Mouse (Mus musculus): ENCODE results near the gene Ttll1. TPM values are rescaled to one million over a fixed set of nuclear protein-coding genes. Genes with fewer than 3 reads are reported as not detected.

The Ttll1 gene
- polyA plus RNA-seq (2015; fragmentation: Nextera tagmentation; extraction: Ambion mirVana), result 19.8 and 20.1 TPM in 2 replicates

GRCm38 (mm10) chr15:83510805-83511405, at the start of gene Ttll1:
TSS of gene Ttll1 (minus strand) at chr15:83510893.
- 9% methylated on average over 41 of the region's 41 CpGs for WGBS
- ATAC-seq (ENCODE audit: insufficient read depth, low FRiP score, low read depth), result peak; percentile 91
- Histone ChIP-seq H3K27ac (peak within 1 kb of the TSS; percentile 70), H3K9me3 (no peaks in the 10 kb centered on the region), H3K9ac (peak within 1 kb of the TSS; percentile 1; the same call in 1 of the 2 replicates), H3K27me3 (replicated peaks) (no peaks in the 10 kb centered on the region), H3K4me3 (replicated peaks) (peak within 1 kb of the TSS; percentile 54), H3K36me3 (no peaks in the 10 kb centered on the region), H3K4me2 (peak within 1 kb of the TSS; percentile 81), H3K4me1 (peaks cover 3% of the 10 kb centered on the region; the same call in 1 of the 2 replicates)

- peak; percentile 86 for ATAC-seq (ENCODE audit: insufficient read depth, low FRiP score, low read depth)
Measured at GRCm38 (mm10) chr15:83555161-83555974, 44.7 kb upstream of the Ttll1 start.

GRCm38 (mm10) chr15:83553831-83554230, 43.1 kb upstream of the Ttll1 start:
- Histone ChIP-seq H3K9me3 (no peaks in the 10 kb centered on the region), H3K9ac (no peak overlapping the region), H3K4me3 (replicated peaks) (no peak overlapping the region), H3K36me3 (peaks cover 19% of the 10 kb centered on the region), H3K27me3 (replicated peaks) (no peaks in the 10 kb centered on the region), H3K4me1 (peaks cover 9% of the 10 kb centered on the region; the same call in 1 of the 2 replicates), H3K27ac (no peak overlapping the region), H3K4me2 (no peak overlapping the region)
- ATAC-seq (ENCODE audit: insufficient read depth, low FRiP score, low read depth), result no peak

More at GRCm38 (mm10) chr15:83555161-83555974, 44.7 kb upstream of the Ttll1 start:
- Histone ChIP-seq H3K9ac (peak overlapping the region; percentile 93), H3K36me3 (peaks cover 6% of the 10 kb centered on the region; the same call in 1 of the 2 replicates), H3K9me3 (no peaks in the 10 kb centered on the region), H3K4me2 (peak overlapping the region; percentile 84), H3K27me3 (replicated peaks) (no peaks in the 10 kb centered on the region), H3K27ac (peak overlapping the region; percentile 86), H3K4me1 (peaks cover 9% of the 10 kb centered on the region; the same call in 1 of the 2 replicates), H3K4me3 (replicated peaks) (peak overlapping the region; percentile 78)
- under 1% methylated on average over 73 of the region's 74 CpGs for WGBS

GRCm38 (mm10) chr15:83550137-83550536, 39.4 kb upstream of the Ttll1 start:
- H3K4me2 ChIP-seq, result no peak overlapping the region
- WGBS, result 76% methylated on average over 2 of the region's 2 CpGs
- H3K36me3 ChIP-seq, result peaks cover 47% of the 10 kb centered on the region

GRCm38 (mm10) chr15:83547144-83547543, 36.5 kb upstream of the Ttll1 start:
- Histone ChIP-seq H3K36me3 (peaks cover 47% of the 10 kb centered on the region), H3K4me1 (0 out of 2 replicates have a peak, but pooled peaks cover 3% of the 10 kb centered on the region), H3K4me3 (replicated peaks) (no peak overlapping the region), H3K27me3 (replicated peaks) (no peaks in the 10 kb centered on the region), H3K9ac (no peak overlapping the region), H3K9me3 (no peaks in the 10 kb centered on the region), H3K4me2 (no peak overlapping the region), H3K27ac (no peak overlapping the region)
- no peak for ATAC-seq (ENCODE audit: insufficient read depth, low FRiP score, low read depth)
- 89% methylated on average over 8 of the region's 8 CpGs for WGBS

More at GRCm38 (mm10) chr15:83550137-83550536, 39.4 kb upstream of the Ttll1 start:
- no peaks in the 10 kb centered on the region for H3K9me3 ChIP-seq
- H3K4me3 ChIP-seq (replicated peaks), result no peak overlapping the region
- no peak overlapping the region for H3K9ac ChIP-seq
- H3K4me1 ChIP-seq, result peaks cover 9% of the 10 kb centered on the region; the same call in 1 of the 2 replicates
- no peaks in the 10 kb centered on the region for H3K27me3 ChIP-seq (replicated peaks)
- H3K27ac ChIP-seq, result peak overlapping the region; percentile 51; the same call in 1 of the 2 replicates
- ATAC-seq (ENCODE audit: insufficient read depth, low FRiP score, low read depth), result no peak

- ATAC-seq (ENCODE audit: insufficient read depth, low FRiP score, low read depth), result no peak
- 0 out of 2 replicates have a peak, but pooled peaks cover 3% of the 10 kb centered on the region for H3K4me1 ChIP-seq
- no peaks in the 10 kb centered on the region for H3K9me3 ChIP-seq
- 85% methylated on average over 7 of the region's 7 CpGs for WGBS
- H3K9ac ChIP-seq, result no peak overlapping the region
- peaks cover 45% of the 10 kb centered on the region for H3K36me3 ChIP-seq
- H3K27me3 ChIP-seq (replicated peaks), result no peaks in the 10 kb centered on the region
- H3K4me3 ChIP-seq (replicated peaks), result no peak overlapping the region
- no peak overlapping the region for H3K27ac ChIP-seq
- H3K4me2 ChIP-seq, result no peak overlapping the region
Measured at GRCm38 (mm10) chr15:83546029-83546428, 35.3 kb upstream of the Ttll1 start.

- Histone ChIP-seq H3K4me2 (no peak overlapping the region), H3K4me3 (replicated peaks) (no peak overlapping the region), H3K36me3 (peaks cover 8% of the 10 kb centered on the region; the same call in 1 of the 2 replicates), H3K27ac (no peak overlapping the region), H3K27me3 (replicated peaks) (no peaks in the 10 kb centered on the region), H3K9me3 (no peaks in the 10 kb centered on the region), H3K9ac (no peak overlapping the region), H3K4me1 (no peaks in the 10 kb centered on the region)
- WGBS, result 72% methylated on average over 9 of the region's 9 CpGs
- 0 out of 2 replicates have a peak, but pooled peaks have one; percentile 18 for ATAC-seq (ENCODE audit: insufficient read depth, low FRiP score, low read depth)
Measured at GRCm38 (mm10) chr15:83541647-83542287, 31.1 kb upstream of the Ttll1 start.

GRCm38 (mm10) chr15:83539905-83540304, 29.2 kb upstream of the Ttll1 start:
- no peak overlapping the region for H3K27ac ChIP-seq
- H3K27me3 ChIP-seq (replicated peaks), result no peaks in the 10 kb centered on the region
- no peaks in the 10 kb centered on the region for H3K36me3 ChIP-seq
- no peak overlapping the region for H3K4me2 ChIP-seq
- H3K4me3 ChIP-seq (replicated peaks), result no peak overlapping the region
- ATAC-seq (ENCODE audit: insufficient read depth, low FRiP score, low read depth), result no peak
- no peak overlapping the region for H3K9ac ChIP-seq
- WGBS, result 51% methylated on average over 4 of the region's 4 CpGs
- H3K4me1 ChIP-seq, result no peaks in the 10 kb centered on the region
- H3K9me3 ChIP-seq, result no peaks in the 10 kb centered on the region

GRCm38 (mm10) chr15:83538855-83539254, 28.2 kb upstream of the Ttll1 start:
- Histone ChIP-seq H3K9me3 (no peaks in the 10 kb centered on the region), H3K4me2 (no peak overlapping the region), H3K4me1 (no peaks in the 10 kb centered on the region), H3K36me3 (no peaks in the 10 kb centered on the region), H3K27ac (no peak overlapping the region), H3K27me3 (replicated peaks) (no peaks in the 10 kb centered on the region), H3K9ac (no peak overlapping the region), H3K4me3 (replicated peaks) (no peak overlapping the region)
- no peak for ATAC-seq (ENCODE audit: insufficient read depth, low FRiP score, low read depth)
- WGBS, result 86% methylated on average over 2 of the region's 2 CpGs

GRCm38 (mm10) chr15:83535890-83536231, 25.2 kb upstream of the Ttll1 start:
- no peak overlapping the region for H3K4me2 ChIP-seq
- no peak overlapping the region for H3K4me3 ChIP-seq (replicated peaks)
- H3K9ac ChIP-seq, result no peak overlapping the region
- no peak overlapping the region for H3K27ac ChIP-seq
- no peaks in the 10 kb centered on the region for H3K4me1 ChIP-seq
- WGBS, result 88% methylated on average over 6 of the region's 6 CpGs
- ATAC-seq (ENCODE audit: insufficient read depth, low FRiP score, low read depth), result no peak
- no peaks in the 10 kb centered on the region for H3K36me3 ChIP-seq
- H3K27me3 ChIP-seq (replicated peaks), result no peaks in the 10 kb centered on the region
- no peaks in the 10 kb centered on the region for H3K9me3 ChIP-seq

- no peak overlapping the region; the same call in 1 of the 2 replicates for H3K27ac ChIP-seq
- no peaks in the 10 kb centered on the region for H3K9me3 ChIP-seq
- no peak overlapping the region for H3K9ac ChIP-seq
- no peak overlapping the region for H3K4me2 ChIP-seq
- H3K36me3 ChIP-seq, result no peaks in the 10 kb centered on the region
- peak; percentile 45; the same call in 1 of the 2 replicates for ATAC-seq (ENCODE audit: insufficient read depth, low FRiP score, low read depth)
- H3K27me3 ChIP-seq (replicated peaks), result no peaks in the 10 kb centered on the region
- WGBS, result 56% methylated on average over 17 of the region's 17 CpGs
- H3K4me3 ChIP-seq (replicated peaks), result no peak overlapping the region
- H3K4me1 ChIP-seq, result 0 out of 2 replicates have a peak, but pooled peaks cover 3% of the 10 kb centered on the region
Measured at GRCm38 (mm10) chr15:83534960-83535889, 24.5 kb upstream of the Ttll1 start.
